Mouse (Mus musculus) cortical plate, adult 2 months (tissue): ENCODE measurements at regions not wholly inside any gene's neighbourhood (a gene's known extent, or its start where the extent isn't known, plus 50 kb on each side); places are given as distances from the start of the nearest gene placed in this dataset.

Experiments used
- CTCF ChIP-seq: fragments of 200-500 bp; IDR thresholded peaks from 2 replicates; pipeline ENCODE4 v1.5.1; 2011; ENCODE audit warnings: mild to moderate bottlenecking, control low read depth, low read length; ENCODE audit not compliant: insufficient read depth; ENCODE audit errors: extremely low read depth
- POLR2A ChIP-seq: fragments of 200-500 bp; IDR thresholded peaks from 2 replicates; pipeline ENCODE4 v1.6.1; 2011; ENCODE audit warnings: mild to moderate bottlenecking, low read length, control low read depth; ENCODE audit not compliant: insufficient read depth; ENCODE audit errors: extremely low read depth

GRCm38 (mm10) chr7:145030635-145031141, 91.0 kb upstream of the Ccnd1 start:
- no peak for TF ChIP-seq CTCF
- no peak for TF ChIP-seq POLR2A
